Mouse (Mus musculus) intestine, postnatal 0 days (tissue): ENCODE measurements around the gene Birc7. TPM values are rescaled to one million over a fixed set of nuclear protein-coding genes. Genes with fewer than 3 reads are reported as not detected.

ENCODE experiments used
- ATAC-seq: fragments of 200-750 bp; cut with Nextera tagmentation; 2 replicates; pipeline ENCODE4 v1.8.0; 2017; ENCODE audit warnings: mild to moderate bottlenecking, moderate TSS enrichment, moderate library complexity
- H3K27ac ChIP-seq: fragments of 300-500 bp; sonication (generic); 2 replicates; pipeline ENCODE4 v1.5.1; 2014; ENCODE audit warnings: mild to moderate bottlenecking, low read depth, low read length, moderate library complexity
- H3K27me3 ChIP-seq: fragments of 300-500 bp; sonication (generic); replicated peaks from 2 replicates; pipeline ENCODE4 v1.6.1; 2014; ENCODE audit warnings: low read length, mixed read lengths; ENCODE audit not compliant: control insufficient read depth, insufficient read depth
- H3K36me3 ChIP-seq: fragments of 300-500 bp; sonication (generic); 2 replicates; pipeline ENCODE4 v1.6.1; 2014; ENCODE audit warnings: mild to moderate bottlenecking, moderate library complexity; ENCODE audit not compliant: control insufficient read depth, insufficient read depth
- H3K4me1 ChIP-seq: fragments of 300-500 bp; sonication (generic); replicated peaks from 2 replicates; pipeline ENCODE4 v1.6.1; 2014; ENCODE audit warnings: antibody characterized with exemption, low read length, mixed read lengths; ENCODE audit not compliant: control insufficient read depth, insufficient read depth
- H3K4me2 ChIP-seq: fragments of 300-500 bp; sonication (generic); replicated peaks from 2 replicates; pipeline ENCODE4 v1.6.1; 2014; ENCODE audit warnings: low read depth, mild to moderate bottlenecking, moderate library complexity
- H3K4me3 ChIP-seq: fragments of 300-500 bp; sonication (generic); 2 replicates; pipeline ENCODE4 v1.5.1; 2014; ENCODE audit warnings: low read depth, low read length
- H3K9ac ChIP-seq: fragments of 300-500 bp; sonication (generic); 2 replicates; pipeline ENCODE4 v1.6.1; 2014; ENCODE audit warnings: mild to moderate bottlenecking, low read depth, low read length
- H3K9me3 ChIP-seq: fragments of 300-500 bp; sonication (generic); 2 replicates; pipeline ENCODE4 v1.6.1; 2016; ENCODE audit warnings: mixed run types; ENCODE audit not compliant: control insufficient read depth
- CTCF ChIP-seq: sonication (generic); IDR thresholded peaks from 2 replicates; pipeline ENCODE4 v1.5.1; 2016; ENCODE audit warnings: low read depth, mild to moderate bottlenecking, control low read depth, antibody characterized with exemption, moderate library complexity
- WGBS: fragments of 180-500 bp; shearing (Covaris S2); extraction: QIAGEN DNeasy Blood & Tissue Kit; methylation state at CpG from one replicate; pipeline ENCODE4 v1.1.7; 2014; 5-methylcytosine and 5-hydroxymethylcytosine counted together
- microRNA-seq: library from miRNA; unstranded; fragments of <30 nt; microRNA quantifications from one replicate; pipeline ENCODE4, GENCODE M21; 2016
- polyA plus RNA-seq: library from polyadenylated mRNA; unstranded; fragments of >200 nt; fragmentation: Nextera tagmentation; extraction: Ambion mirVana; gene quantifications from 2 replicates; pipeline ENCODE4 v1.2.1, GENCODE M21; 2015

Gene Birc7
- polyA plus RNA-seq, 1 experiment from 2014 or later, result not detected

DNA sequence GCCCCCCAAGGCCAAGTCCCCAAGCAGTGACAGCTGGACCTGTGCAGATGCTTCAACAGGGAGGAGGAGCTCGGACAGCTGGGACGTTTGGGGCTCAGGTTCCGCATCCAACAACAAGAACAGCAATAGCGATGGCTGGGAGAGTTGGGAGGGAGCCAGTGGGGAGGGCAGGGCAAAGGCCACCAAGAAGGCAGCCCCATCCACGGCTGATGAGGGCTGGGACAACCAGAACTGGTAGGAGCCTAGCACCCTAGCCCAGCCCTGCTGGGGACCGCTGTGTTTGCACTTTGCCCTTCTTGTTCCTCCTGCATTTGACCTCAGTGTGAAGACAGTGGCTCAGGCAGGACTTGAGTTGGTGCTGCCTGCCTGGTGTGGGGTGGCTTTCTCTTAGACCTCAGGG is 52.3 kb downstream of the Birc7 start:
- 73% methylated on average over 6 of the region's 6 CpGs for WGBS
- Histone ChIP-seq H3K36me3 (peaks cover 64% of the 10 kb centered on the region), H3K27me3 (no peaks in the 10 kb centered on the region), H3K4me1 (no peaks in the 10 kb centered on the region), H3K9ac (no peak overlapping the region), H3K9me3 (no peaks in the 10 kb centered on the region), H3K4me2 (no peak overlapping the region), H3K4me3 (no peak overlapping the region), H3K27ac (no peak overlapping the region)
- no peak for TF ChIP-seq CTCF
- ATAC-seq, result no peak

Small RNA genes within 50 kb of the gene (microRNA-seq; reads per million reads assigned to microRNA genes)
- not detected for gene Mir124a-3

Other genes with a start within 250 kb of the Birc7 start
- gene Dido1, start 219.0 kb upstream of the Birc7 start, polyA plus RNA-seq, result 7.8 and 9.3 TPM in 2 replicates
- gene Gid8, start 218.9 kb upstream of the Birc7 start, polyA plus RNA-seq, result 36.6 and 38.0 TPM in 2 replicates
- 2.3 and 3.1 TPM in 2 replicates for gene Slc17a9, start 203.8 kb upstream of the Birc7 start, polyA plus RNA-seq
- not detected in 2 replicates for gene Bhlhe23, start 152.1 kb upstream of the Birc7 start, polyA plus RNA-seq
- gene Ythdf1, start 8.1 kb upstream of the Birc7 start, polyA plus RNA-seq, result 24.2 and 26.8 TPM in 2 replicates
- gene Nkain4, start 25.7 kb downstream of the Birc7 start, polyA plus RNA-seq, result 22.9 and 25.9 TPM in 2 replicates
- 44.0 and 51.9 TPM in 2 replicates for gene Arfgap1, start 38.2 kb downstream of the Birc7 start, polyA plus RNA-seq
- gene Col20a1, start 57.5 kb downstream of the Birc7 start, polyA plus RNA-seq, result 0.43 and 0.80 TPM in 2 replicates
- gene Chrna4, start 114.5 kb downstream of the Birc7 start, polyA plus RNA-seq, result 0.30 and 0.33 TPM in 2 replicates
- gene Kcnq2, start 206.3 kb downstream of the Birc7 start, polyA plus RNA-seq, result 0.51 and 0.72 TPM in 2 replicates
- 0.38 and 0.58 TPM in 2 replicates for gene Eef1a2, start 228.0 kb downstream of the Birc7 start, polyA plus RNA-seq